Mouse (Mus musculus): ENCODE data around the gene Aoc1. TPM values are rescaled to one million over a fixed set of nuclear protein-coding genes. Genes with fewer than 3 reads are reported as not detected.
"Not testable (repeated sequence)": the region's sequence is repeated elsewhere in the genome, so short reads cannot be mapped to it uniquely, and the experiment has no call there.

The Aoc1 gene
- polyA plus RNA-seq, 1 experiment from 2014 or later, result 4.9 TPM

DNA sequence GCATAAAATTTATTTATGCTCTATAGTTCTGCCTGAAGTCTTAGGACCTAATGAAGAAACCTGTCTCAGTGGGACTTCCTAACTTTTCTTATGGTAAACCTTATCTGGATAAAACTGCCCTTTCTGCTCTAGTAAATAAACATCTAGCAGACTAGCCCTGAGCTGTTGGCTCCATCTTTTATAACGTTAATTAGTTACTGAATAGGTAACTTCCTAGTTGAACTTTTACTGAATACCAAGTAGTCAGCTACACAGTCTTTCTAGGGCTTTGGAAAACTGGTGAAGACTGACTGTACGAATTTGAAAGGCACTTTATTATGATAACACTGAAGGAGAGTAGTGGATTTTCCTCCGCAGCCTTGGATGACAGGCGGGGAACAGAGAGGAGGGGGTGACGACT lies 23.2 kb downstream of the Aoc1 start:
- H3K4me2 ChIP-seq (replicated peaks; ENCODE audit: low read depth, low read length), result no peak overlapping the region
- no peaks in the 10 kb centered on the region for H3K9me3 ChIP-seq (ENCODE audit: low read length)
- no peak overlapping the region for H3K4me3 ChIP-seq (ENCODE audit: low read depth, low read length)
- H3K36me3 ChIP-seq (ENCODE audit: insufficient read depth, low read length), result no peaks in the 10 kb centered on the region
- TF ChIP-seq EP300 (IDR thresholded peaks at IDR 0.05), result no peak
- no peak for TF ChIP-seq CTCF (IDR thresholded peaks at IDR 0.05)
- no peaks in the 10 kb centered on the region for H3K4me1 ChIP-seq (ENCODE audit: insufficient read depth, low read depth, low read length)
- DNase-seq (ENCODE audit: low spot score) (no peak), ATAC-seq (no peak)
- 81% methylated on average over 5 of the region's 5 CpGs for WGBS
- no peak overlapping the region for H3K9ac ChIP-seq (replicated peaks; ENCODE audit: low read depth)
- H3K27me3 ChIP-seq (replicated peaks; ENCODE audit: insufficient read depth, low read length), result no peaks in the 10 kb centered on the region
- H3K27ac ChIP-seq (ENCODE audit: low read length), result no peak overlapping the region

DNA sequence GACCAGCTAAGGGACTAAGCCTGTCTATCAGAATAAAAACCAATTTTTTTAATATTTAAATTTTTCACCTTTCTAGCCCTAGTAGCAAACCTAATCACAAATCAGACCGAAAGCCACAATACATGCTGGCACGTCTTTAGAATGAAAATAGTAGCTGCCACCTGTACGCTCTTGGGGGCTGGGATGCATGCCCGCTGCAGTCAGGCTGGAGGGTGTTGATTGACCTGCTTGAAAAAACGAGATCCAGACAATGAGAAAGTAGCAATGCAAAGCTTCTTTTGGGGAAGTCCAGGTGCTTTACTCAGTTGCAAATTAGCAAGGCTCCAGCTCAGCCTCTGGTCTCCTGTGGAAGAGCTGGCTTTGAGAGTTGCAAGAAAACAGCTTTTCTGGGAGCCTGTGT lies 24.3 kb downstream of the Aoc1 start:
- H3K4me3 ChIP-seq (ENCODE audit: low read depth, low read length), result no peak overlapping the region
- ATAC-seq (no peak), DNase-seq (ENCODE audit: low spot score) (no peak)
- no peak overlapping the region for H3K27ac ChIP-seq (ENCODE audit: low read length)
- no peaks in the 10 kb centered on the region for H3K9me3 ChIP-seq (ENCODE audit: low read length)
- H3K27me3 ChIP-seq (replicated peaks; ENCODE audit: insufficient read depth, low read length), result no peaks in the 10 kb centered on the region
- no peaks in the 10 kb centered on the region for H3K36me3 ChIP-seq (ENCODE audit: insufficient read depth, low read length)
- H3K4me2 ChIP-seq (replicated peaks; ENCODE audit: low read depth, low read length), result no peak overlapping the region
- no peak overlapping the region for H3K9ac ChIP-seq (replicated peaks; ENCODE audit: low read depth)
- WGBS, result 83% methylated on average over 5 of the region's 5 CpGs
- no peak for TF ChIP-seq CTCF (IDR thresholded peaks at IDR 0.05)
- no peak for TF ChIP-seq EP300 (IDR thresholded peaks at IDR 0.05)
- no peaks in the 10 kb centered on the region for H3K4me1 ChIP-seq (ENCODE audit: insufficient read depth, low read depth, low read length)

DNA sequence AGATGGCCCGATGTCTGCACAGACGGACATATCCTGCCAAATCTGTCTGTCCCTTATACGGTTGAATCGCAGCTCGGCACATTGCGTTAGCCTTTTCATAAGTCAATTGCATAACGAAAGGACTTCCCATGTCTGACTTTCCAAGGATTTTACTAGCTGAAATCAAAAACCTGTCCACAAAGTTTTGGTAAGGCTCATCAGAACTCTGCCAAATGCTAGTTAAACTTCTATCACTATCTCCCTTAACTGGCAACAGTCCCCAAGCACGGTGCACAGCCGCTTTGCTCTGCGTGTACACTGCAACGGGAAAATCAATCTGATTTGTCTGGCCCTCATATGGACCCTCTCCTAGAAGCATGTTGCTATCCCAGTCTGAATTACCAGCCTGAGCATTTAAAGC lies 28.6 kb downstream of the Aoc1 start:
- not testable (repeated sequence) for H3K27me3 ChIP-seq (replicated peaks; ENCODE audit: insufficient read depth, low read length); H3K27ac ChIP-seq (ENCODE audit: low read length); H3K36me3 ChIP-seq (ENCODE audit: insufficient read depth, low read length); H3K9ac ChIP-seq (replicated peaks; ENCODE audit: low read depth); H3K9me3 ChIP-seq (ENCODE audit: low read length); H3K4me3 ChIP-seq (ENCODE audit: low read depth, low read length); H3K4me2 ChIP-seq (replicated peaks; ENCODE audit: low read depth, low read length); H3K4me1 ChIP-seq (ENCODE audit: insufficient read depth, low read depth, low read length); ATAC-seq
- WGBS, result 79% methylated on average over 11 of the region's 11 CpGs
- peak; percentile 28 for DNase-seq (ENCODE audit: low spot score)

DNA sequence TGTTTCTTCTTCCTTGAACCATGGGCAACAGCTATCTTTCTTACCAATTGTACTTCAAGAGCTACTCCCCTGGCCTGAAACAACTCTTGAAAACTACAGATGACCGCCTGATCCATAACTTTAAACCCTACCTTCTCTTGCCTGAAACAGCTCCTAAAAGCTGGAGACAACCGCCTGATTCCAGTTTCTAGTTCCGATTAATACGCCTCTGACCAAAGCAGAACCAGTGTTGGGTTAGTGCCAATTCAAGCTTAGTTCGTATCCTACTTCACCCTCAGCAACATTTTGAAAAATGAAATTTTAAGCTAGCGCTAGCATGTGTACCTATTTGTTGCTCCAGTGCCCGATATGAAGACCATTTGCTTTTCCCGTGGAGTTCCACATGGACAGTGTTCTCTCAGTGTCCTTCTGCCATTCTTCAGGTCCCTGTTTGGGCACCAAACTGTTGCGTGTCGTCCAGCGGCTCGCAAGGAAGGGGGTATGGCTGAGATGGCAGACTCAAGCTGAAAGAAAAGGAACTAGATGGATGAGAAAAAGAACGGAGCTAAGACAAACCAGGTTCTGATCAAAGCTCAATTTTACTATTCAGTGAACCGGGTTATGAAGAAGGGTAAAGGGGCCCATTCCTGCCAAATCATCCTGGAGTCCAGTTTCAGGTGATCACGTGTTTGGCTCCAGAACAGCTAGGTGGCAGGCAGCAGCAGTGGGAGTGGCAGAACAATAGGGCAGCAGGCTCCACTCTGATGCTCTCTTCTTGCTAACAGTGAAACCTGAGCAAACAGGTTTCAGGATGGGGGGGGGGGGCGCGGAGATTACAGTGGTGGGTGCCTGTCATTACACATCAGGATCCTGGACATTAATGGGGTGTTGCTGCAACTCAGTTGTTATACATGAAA lies 30.1 kb downstream of the Aoc1 start:
- H3K27ac ChIP-seq (ENCODE audit: low read length), result no peak overlapping the region

DNA sequence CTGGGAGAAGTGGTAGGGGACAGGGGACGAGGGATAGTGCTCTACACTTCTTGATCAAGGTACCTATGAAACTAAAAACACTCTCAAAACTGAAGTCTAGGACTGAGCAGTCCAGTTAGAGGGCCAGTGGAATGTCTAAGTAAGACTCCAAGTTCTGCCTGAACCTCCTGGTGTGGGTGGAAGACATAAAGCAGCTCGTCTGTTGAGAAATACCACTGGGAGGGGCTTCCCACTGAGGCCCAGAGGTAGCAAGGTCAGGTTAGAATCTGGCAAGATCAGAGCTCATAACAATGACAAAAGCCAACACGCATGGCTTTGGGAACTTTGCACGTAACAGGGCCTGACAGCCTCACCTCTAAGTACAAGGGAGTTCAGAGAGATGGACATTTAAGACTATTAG lies 30.7 kb downstream of the Aoc1 start:
- WGBS, result 59% methylated on average over 4 of the region's 4 CpGs
- no peaks in the 10 kb centered on the region for H3K27me3 ChIP-seq (replicated peaks; ENCODE audit: insufficient read depth, low read length)
- H3K27ac ChIP-seq (ENCODE audit: low read length), result no peak overlapping the region
- no peak overlapping the region for H3K4me2 ChIP-seq (replicated peaks; ENCODE audit: low read depth, low read length)
- H3K4me3 ChIP-seq (ENCODE audit: low read depth, low read length), result no peak overlapping the region
- H3K36me3 ChIP-seq (ENCODE audit: insufficient read depth, low read length), result no peaks in the 10 kb centered on the region
- no peaks in the 10 kb centered on the region for H3K4me1 ChIP-seq (ENCODE audit: insufficient read depth, low read depth, low read length)
- DNase-seq (ENCODE audit: low spot score) (no peak), ATAC-seq (no peak)
- H3K9me3 ChIP-seq (ENCODE audit: low read length), result no peaks in the 10 kb centered on the region
- H3K9ac ChIP-seq (replicated peaks; ENCODE audit: low read depth), result no peak overlapping the region
- no peak for TF ChIP-seq EP300 (IDR thresholded peaks at IDR 0.05)
- no peak for TF ChIP-seq CTCF (IDR thresholded peaks at IDR 0.05)

More for the DNA sequence above, 30.1 kb downstream of the Aoc1 start:
- Histone ChIP-seq H3K9me3 (ENCODE audit: low read length) (no peaks in the 10 kb centered on the region), H3K4me1 (ENCODE audit: insufficient read depth, low read depth, low read length) (no peaks in the 10 kb centered on the region), H3K9ac (replicated peaks; ENCODE audit: low read depth) (no peak overlapping the region), H3K27me3 (replicated peaks; ENCODE audit: insufficient read depth, low read length) (no peaks in the 10 kb centered on the region), H3K36me3 (ENCODE audit: insufficient read depth, low read length) (no peaks in the 10 kb centered on the region), H3K4me2 (replicated peaks; ENCODE audit: low read depth, low read length) (no peak overlapping the region), H3K4me3 (ENCODE audit: low read depth, low read length) (no peak overlapping the region)
- TF ChIP-seq EP300 (IDR thresholded peaks at IDR 0.05), result no peak
- TF ChIP-seq CTCF (IDR thresholded peaks at IDR 0.05), result no peak
- 85% methylated on average over 17 of the region's 17 CpGs for WGBS
- DNase-seq (ENCODE audit: low spot score), result no peak
- ATAC-seq, result no peak

DNA sequence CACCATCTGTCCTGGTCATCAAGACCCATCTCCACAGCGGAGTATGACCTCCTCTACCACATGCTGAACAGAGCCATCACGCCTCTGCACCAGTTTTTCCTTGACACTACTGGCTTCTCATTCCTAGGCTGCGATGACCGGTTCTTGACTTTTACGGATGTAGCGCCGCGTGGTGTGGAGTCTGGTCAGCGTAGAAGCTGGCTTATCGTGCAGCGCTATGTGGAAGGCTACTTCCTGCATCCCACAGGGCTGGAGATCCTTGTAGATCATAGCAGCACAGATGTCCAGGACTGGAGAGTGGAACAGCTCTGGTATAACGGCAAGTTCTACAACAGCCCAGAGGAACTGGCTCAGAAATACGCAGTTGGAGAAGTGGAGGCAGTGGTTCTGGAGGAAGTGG lies 32.9 kb downstream of the Aoc1 start:
- Histone ChIP-seq H3K4me3 (ENCODE audit: low read depth, low read length) (no peak overlapping the region), H3K27ac (ENCODE audit: low read length) (no peak overlapping the region), H3K27me3 (replicated peaks; ENCODE audit: insufficient read depth, low read length) (no peaks in the 10 kb centered on the region), H3K4me1 (ENCODE audit: insufficient read depth, low read depth, low read length) (no peaks in the 10 kb centered on the region), H3K9ac (replicated peaks; ENCODE audit: low read depth) (no peak overlapping the region), H3K4me2 (replicated peaks; ENCODE audit: low read depth, low read length) (no peak overlapping the region), H3K9me3 (ENCODE audit: low read length) (no peaks in the 10 kb centered on the region), H3K36me3 (ENCODE audit: insufficient read depth, low read length) (no peaks in the 10 kb centered on the region)
- ATAC-seq (no peak), DNase-seq (ENCODE audit: low spot score) (no peak)
- TF ChIP-seq CTCF (IDR thresholded peaks at IDR 0.05) (no peak), EP300 (IDR thresholded peaks at IDR 0.05) (no peak)
- 88% methylated on average over 13 of the region's 13 CpGs for WGBS

Measured in lung, postnatal 0 days (tissue).